Mouse (Mus musculus) left cerebral cortex, adult 2 months (tissue): ENCODE results near the gene Lpin2. TPM values are rescaled to one million over a fixed set of nuclear protein-coding genes. Genes with fewer than 3 reads are reported as not detected.
A peak's percentile ranks its signal among the peaks of the same experiment; 100 is the strongest.

Experiments used
- DNase-seq, 2 experiments: peaks; one replicate each; pipeline ENCODE4 v3.0.0; 2021 to 2022; ENCODE audit warnings: low spot score in 2 of 2, mixed read lengths in 1 of 2; ENCODE audit errors: extremely low spot score in 1 of 2
- H3K27ac ChIP-seq: fragments of 200-600 bp; 2 replicates; pipeline ENCODE4 v1.8.1; 2022
- H3K4me3 ChIP-seq: fragments of 200-600 bp; 2 replicates; pipeline ENCODE4 v1.8.1; 2022
- CTCF ChIP-seq: fragments of 200-600 bp; IDR thresholded peaks from 2 replicates; pipeline ENCODE4 v1.8.1; 2022; ENCODE audit warnings: antibody characterized with exemption, mild to moderate bottlenecking, moderate library complexity
- intact Hi-C: fragments of 180-260 bp; cut with DNase I; formaldehyde crosslinking; loops from one replicate; pipeline ENCODE4 v1.15.1; 2025
- long read RNA-seq, 2 experiments: library from polyadenylated mRNA; stranded (forward); transcript quantifications; one replicate each; pipeline ENCODE4 v2.0.0; 2021; ENCODE audit warnings: borderline mapping rate in 2 of 2
- total RNA-seq, 2 experiments: library from RNA; stranded (reverse); gene quantifications; 2 replicates each; pipeline ENCODE4 v1.2.3; 2021

Lpin2 gene
- total RNA-seq = 10 to 100 TPM; 85.2 to 86.5 TPM
- long read RNA-seq, experiment 1, full-length matches to known transcripts = 3 of 67 reads
- long read RNA-seq, experiment 1, partial matches to known transcripts = 10 of 67 reads
- long read RNA-seq, experiment 1, other reads (novel, unspliced or antisense) = 54 of 67 reads
- long read RNA-seq, experiment 2, full-length matches to known transcripts = 2 of 53 reads
- long read RNA-seq, experiment 2, partial matches to known transcripts = 9 of 53 reads
- long read RNA-seq, experiment 2, other reads (novel, unspliced or antisense) = 42 of 53 reads

- peak within 1 kb of the TSS; percentile 84 for H3K27ac ChIP-seq
- no peak for DNase-seq
- intact Hi-C loops = loop anchor here (2.0 kb wide), 2 partner anchors 57 to 179 kb away; partner anchors contain the start of genes Myl12a and Myom1
- no peak for TF ChIP-seq CTCF
- peak within 1 kb of the TSS; percentile 79 for H3K4me3 ChIP-seq
These were observed at the start of gene Lpin2 for GRCm38 (mm10) chr17:71182211-71182721. Gene Lpin2 (plus strand): TSS chr17:71182560.

- DNase-seq = no peak
- Histone ChIP-seq H3K27ac (no peak overlapping the region), H3K4me3 (no peak overlapping the region)
- intact Hi-C loops = no loop called here
- no peak for TF ChIP-seq CTCF
These were observed 49.4 kb upstream of the Lpin2 start for GRCm38 (mm10) chr17:71132856-71133439.

DNA sequence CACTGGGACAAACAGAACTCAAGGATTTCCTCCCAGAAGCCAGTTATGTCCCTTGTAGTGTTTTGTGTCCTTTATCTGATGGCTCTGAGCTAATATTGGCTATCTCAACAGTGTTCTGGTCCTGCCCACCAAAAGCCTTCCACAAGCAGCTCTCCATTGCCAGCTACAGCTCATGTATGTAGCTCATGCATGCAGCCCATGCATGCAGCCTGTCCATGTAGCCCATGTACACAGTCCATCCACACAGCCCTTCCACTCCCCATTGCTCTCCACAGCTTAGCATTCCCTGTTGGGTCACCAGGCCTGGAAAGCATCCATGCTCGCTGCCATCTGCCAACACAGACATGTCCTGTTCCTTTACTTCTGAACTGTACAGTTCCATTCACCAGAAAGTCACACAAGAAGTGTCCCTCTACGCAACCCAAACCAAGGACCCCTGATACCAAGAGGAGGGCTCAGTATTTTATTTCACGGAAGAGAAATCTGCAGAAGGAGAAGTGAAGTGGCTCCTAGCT lies 47.9 kb upstream of the Lpin2 start:
- intact Hi-C loops = no loop called here
- Histone ChIP-seq H3K4me3 (no peak overlapping the region), H3K27ac (no peak overlapping the region; the same call in 1 of the 2 replicates)
- no peak for TF ChIP-seq CTCF
- peak in 1 of 2 experiments; percentile 4 for DNase-seq

DNA sequence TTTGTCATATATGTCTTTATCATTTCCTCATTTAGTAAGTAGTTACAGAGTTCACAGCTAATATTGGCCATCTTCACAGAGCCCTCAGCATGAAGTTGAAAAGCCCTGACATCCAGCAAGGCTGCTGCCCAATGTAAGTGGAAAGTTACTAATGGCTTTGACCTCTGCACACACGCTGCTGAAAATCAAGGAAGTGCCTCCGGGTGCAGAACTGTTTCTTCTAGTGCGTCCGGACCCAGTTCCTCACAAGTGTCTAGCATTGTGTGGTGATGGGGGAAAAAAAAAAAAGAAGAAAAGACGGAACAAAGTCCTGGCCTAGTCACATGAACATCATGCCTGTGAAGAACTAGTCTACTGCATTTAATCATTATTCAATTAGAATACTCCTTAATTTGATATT lies 47.3 kb upstream of the Lpin2 start:
- intact Hi-C loops = no loop called here
- Histone ChIP-seq H3K4me3 (no peak overlapping the region), H3K27ac (peak overlapping the region; percentile 13; the same call in 1 of the 2 replicates)
- no peak for TF ChIP-seq CTCF
- peak in 1 of 2 experiments; percentile 6 for DNase-seq

GRCm38 (mm10) chr17:71135866-71136265 lies 46.5 kb upstream of the Lpin2 start:
- intact Hi-C loops = no loop called here
- Histone ChIP-seq H3K4me3 (no peak overlapping the region), H3K27ac (peak overlapping the region; percentile 13; the same call in 1 of the 2 replicates)
- DNase-seq = peak in 1 of 2 experiments; percentile 1
- TF ChIP-seq CTCF = no peak

DNA sequence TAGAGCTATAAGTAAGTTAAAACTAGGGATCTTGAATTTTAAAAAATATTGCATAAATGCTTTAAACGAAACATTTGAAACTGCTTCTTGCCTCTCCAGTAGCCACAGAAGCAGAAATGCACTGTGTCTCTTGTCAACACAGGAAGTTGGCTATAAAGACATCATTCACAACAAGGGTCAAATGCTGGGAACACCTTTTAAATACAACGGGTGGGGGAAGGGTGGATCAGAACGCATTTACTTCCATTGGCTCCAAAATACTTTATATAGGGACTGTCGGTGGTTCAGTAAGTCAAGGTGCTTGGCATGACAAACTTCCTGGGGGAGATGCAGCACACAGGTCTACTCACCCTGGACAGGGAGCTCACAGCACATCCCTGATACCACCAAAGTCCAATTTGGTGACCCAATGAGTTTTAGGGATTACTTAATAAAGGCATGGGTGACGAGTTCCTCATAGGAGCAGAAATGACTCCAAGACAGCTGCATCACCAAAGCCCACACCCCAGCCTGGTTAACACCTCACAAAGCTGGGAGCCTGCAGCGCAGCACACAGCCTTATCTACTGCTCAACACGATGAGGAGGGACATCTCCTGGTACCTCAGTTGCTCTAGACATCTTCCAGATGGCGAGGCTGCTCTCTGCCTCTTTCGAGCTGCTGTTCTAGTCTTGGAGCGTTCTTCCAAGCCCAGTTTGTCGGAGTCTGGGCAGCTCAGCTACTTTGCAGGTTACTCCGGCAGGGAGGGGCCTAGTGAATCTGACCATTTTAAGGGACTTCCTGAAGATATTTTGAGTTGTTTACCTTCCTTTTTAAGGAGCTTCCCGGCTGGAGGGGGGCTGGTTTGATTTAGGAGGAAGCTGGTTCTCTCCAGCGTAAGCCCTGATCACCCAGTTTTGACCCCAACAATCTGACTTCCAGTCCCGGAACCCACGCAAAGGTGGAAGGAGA lies 45.7 kb upstream of the Lpin2 start:
- DNase-seq = peak in 1 of 2 experiments; percentile 4
- no peak for TF ChIP-seq CTCF
- peak overlapping the region; percentile 6; the same call in 1 of the 2 replicates for H3K27ac ChIP-seq
- intact Hi-C loops = no loop called here
- H3K4me3 ChIP-seq = no peak overlapping the region

DNA sequence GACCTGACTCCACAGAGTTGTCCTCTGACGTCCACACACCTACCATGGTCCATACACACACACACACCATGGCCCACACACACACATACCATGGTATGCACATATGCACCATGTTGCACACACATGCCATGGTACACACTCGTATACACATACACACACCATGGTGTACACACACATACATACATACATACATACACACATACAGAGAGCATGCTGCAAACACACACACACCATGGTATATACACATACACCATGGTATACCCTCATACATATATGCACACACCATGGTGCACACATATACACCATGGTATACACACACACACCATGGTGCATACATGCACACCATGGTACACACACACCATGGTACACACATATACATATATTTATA lies 45.0 kb upstream of the Lpin2 start:
- TF ChIP-seq CTCF = no peak
- H3K27ac ChIP-seq = no peak overlapping the region
- H3K4me3 ChIP-seq = no peak overlapping the region
- DNase-seq = peak in 1 of 2 experiments; percentile 2
- intact Hi-C loops = no loop called here

DNA sequence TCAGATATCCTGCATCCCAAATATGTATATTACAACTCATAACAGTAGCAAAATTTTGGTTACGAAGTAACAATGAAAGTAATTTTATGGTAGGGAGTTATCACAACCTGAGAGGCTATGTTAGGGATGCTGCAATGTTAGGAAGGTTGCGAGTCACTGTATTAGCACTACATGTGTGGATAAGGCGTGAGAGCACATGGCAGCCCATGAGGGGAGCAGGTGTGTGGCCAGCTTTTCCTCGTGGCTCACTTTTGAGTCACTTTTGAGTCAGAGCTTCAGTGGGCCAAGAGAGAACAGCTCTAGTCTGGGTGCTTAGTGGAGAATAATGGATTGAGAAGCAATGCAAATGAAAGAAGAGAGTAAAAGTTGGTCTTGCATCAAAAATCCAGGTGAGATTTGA lies 40.3 kb upstream of the Lpin2 start:
- intact Hi-C loops = no loop called here
- H3K27ac ChIP-seq = no peak overlapping the region
- TF ChIP-seq CTCF = no peak
- no peak overlapping the region for H3K4me3 ChIP-seq
- no peak for DNase-seq

GRCm38 (mm10) chr17:71143155-71143554 lies 39.2 kb upstream of the Lpin2 start:
- no peak for TF ChIP-seq CTCF
- intact Hi-C loops = no loop called here
- H3K4me3 ChIP-seq = no peak overlapping the region
- DNase-seq = no peak
- no peak overlapping the region for H3K27ac ChIP-seq

DNA sequence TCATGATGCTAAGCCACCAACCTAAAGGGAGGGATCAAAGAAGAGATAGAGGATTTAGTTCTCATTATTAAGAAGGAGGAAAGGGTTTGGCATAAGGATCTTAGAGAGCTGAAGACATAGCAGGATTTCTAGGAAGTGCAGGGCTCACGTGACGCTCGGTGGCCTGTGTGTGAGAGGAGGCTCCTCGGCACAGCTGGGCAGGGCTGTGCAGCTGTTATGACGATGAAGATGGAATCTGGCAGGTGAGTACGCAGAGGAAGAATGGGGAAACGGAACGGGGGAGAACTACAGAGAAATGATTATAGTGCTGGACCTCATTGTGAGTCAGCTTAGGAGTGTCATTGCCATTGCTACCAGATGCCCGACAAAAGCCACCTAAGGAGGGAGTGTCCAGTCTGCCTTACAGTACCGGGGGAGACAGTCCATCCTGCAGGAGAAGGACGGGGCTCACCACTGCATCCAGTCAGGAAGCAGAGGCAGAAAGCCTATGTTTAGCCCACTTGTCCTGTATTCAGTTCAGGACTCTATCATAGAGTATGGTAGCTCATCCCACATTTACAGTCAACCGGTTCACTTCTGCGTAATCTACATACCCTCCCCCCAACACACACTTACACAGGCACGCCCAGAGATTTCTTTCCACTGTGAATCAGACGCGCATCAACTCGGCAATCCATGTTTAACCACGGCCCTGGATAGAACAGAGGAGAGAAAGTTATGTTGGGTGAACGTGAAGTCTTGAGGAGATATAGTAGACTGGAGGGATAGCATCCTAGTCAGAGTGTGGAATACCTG lies 37.8 kb upstream of the Lpin2 start:
- no peak for TF ChIP-seq CTCF
- DNase-seq = no peak

More for the DNA sequence above, 37.8 kb upstream of the Lpin2 start:
- Histone ChIP-seq H3K27ac (no peak overlapping the region), H3K4me3 (no peak overlapping the region)
- intact Hi-C loops = no loop called here
